In the genomic region with DNA sequence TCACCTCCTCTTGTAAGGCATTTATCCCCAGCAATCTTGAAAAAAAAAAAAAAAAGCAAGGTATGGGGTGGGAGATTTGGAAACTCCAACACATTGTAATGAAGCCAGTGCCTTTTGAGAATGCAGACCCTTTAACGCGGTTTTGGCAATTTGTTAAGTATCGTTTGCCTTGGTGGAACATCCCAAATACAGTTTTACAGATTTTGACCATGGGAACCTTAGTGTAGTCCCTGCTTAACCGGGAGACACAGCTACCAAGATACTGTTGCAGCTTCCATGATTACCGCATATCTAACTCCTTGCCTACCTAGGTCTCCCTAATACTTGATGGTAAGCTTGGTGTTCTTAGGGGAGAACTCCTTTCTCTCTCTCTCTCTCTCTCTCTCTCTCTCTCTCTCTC, we compare ENCODE assay signal across 8 mouse cellular contexts. TPM values are rescaled to one million over a fixed set of nuclear protein-coding genes. Genes with fewer than 3 reads are reported as not detected.
DNase-seq lines count a peak whose midpoint lies in the region; ATAC-seq and TF ChIP-seq lines count a peak whose summit lies in the region.

No protein-coding gene starts in this region.

- H3K27ac ChIP-seq in liver, adult 2 months (replicated peaks; ENCODE audit: insufficient read depth, low read depth, low read length), result no peak overlapping the region
- no peak overlapping the region for H3K27ac ChIP-seq in embryonic facial prominence, embryonic 11.5 days (replicated peaks; ENCODE audit: low read depth, low read length)

- no peak for TF ChIP-seq POLR2A in liver, adult 2 months (IDR thresholded peaks at IDR 0.05; ENCODE audit: extremely low read depth, insufficient read depth, low read length)
- no peak for TF ChIP-seq POLR2A in myocyte (IDR thresholded peaks at IDR 0.05; ENCODE audit: insufficient read length, low read depth)

- 17% methylated on average over 5 of the region's 5 CpGs for WGBS in liver, adult 2 months
- WGBS in embryonic facial prominence, embryonic 11.5 days, result 27% methylated on average over 5 of the region's 5 CpGs

- H3K9ac ChIP-seq in liver, adult 2 months (ENCODE audit: low read depth, low read length), result peak overlapping the region; percentile 14; the same call in 1 of the 2 replicates
- H3K9ac ChIP-seq in embryonic facial prominence, embryonic 11.5 days (replicated peaks; ENCODE audit: low read length), result peak overlapping the region; percentile 90

- H3K79me2 ChIP-seq in liver, adult 2 months (ENCODE audit: control insufficient read depth, insufficient read depth, low read length), result peaks cover 7% of the 10 kb centered on the region; the same call in 1 of the 2 replicates
- peaks cover 12% of the 10 kb centered on the region for H3K79me2 ChIP-seq in myocyte (ENCODE audit: control insufficient read depth, insufficient read depth)

- H3K4me2 ChIP-seq in embryonic facial prominence, embryonic 11.5 days (ENCODE audit: low read depth, low read length), result peak overlapping the region; percentile 48
- H3K4me2 ChIP-seq in myocyte (ENCODE audit: low read depth), result peak overlapping the region; percentile 82

- no peak for ATAC-seq in embryonic facial prominence, embryonic 11.5 days (replicated peaks; ENCODE audit: insufficient number of reproducible peaks, low FRiP score, low TSS enrichment, low read depth)

- no peaks in the 10 kb centered on the region for H3K9me3 ChIP-seq in embryonic facial prominence, embryonic 11.5 days (replicated peaks; ENCODE audit: control insufficient read depth, low read length)

- no peaks in the 10 kb centered on the region for H3K27me3 ChIP-seq in liver, adult 2 months (ENCODE audit: control insufficient read depth, insufficient read depth, low read length)
- no peaks in the 10 kb centered on the region for H3K27me3 ChIP-seq in embryonic facial prominence, embryonic 11.5 days (ENCODE audit: control insufficient read depth, insufficient read depth, low read length)
- no peaks in the 10 kb centered on the region for H3K27me3 ChIP-seq in myocyte (ENCODE audit: control insufficient read depth, insufficient read depth, insufficient read length)

- H3K4me1 ChIP-seq in liver, adult 2 months (ENCODE audit: control insufficient read depth, insufficient read depth, low read length), result peaks cover 3% of the 10 kb centered on the region; the same call in 1 of the 2 replicates
- no peaks in the 10 kb centered on the region for H3K4me1 ChIP-seq in embryonic facial prominence, embryonic 11.5 days (ENCODE audit: control insufficient read depth, insufficient read depth, low read length)

- TF ChIP-seq CTCF in liver, adult 2 months (IDR thresholded peaks at IDR 0.05; ENCODE audit: low read depth, low read length), result no peak

- DNase-seq in liver, adult 2 months (ENCODE audit: extremely low read depth, low read depth, low spot score), result no peak
- DNase-seq in liver, result no peak
- no peak for DNase-seq in embryonic facial prominence, embryonic 11.5 days (ENCODE audit: low spot score)
- DNase-seq in induced T-regulatory cell, adult 2 months (ENCODE audit: low read depth), result peak; percentile 21
- no peak for DNase-seq in gastrocnemius, adult 18-20 months (ENCODE audit: low spot score)
- no peak for DNase-seq in layer of hippocampus, adult 9-10 months (ENCODE audit: low spot score)
- no peak for DNase-seq in layer of hippocampus, postnatal 14 days (ENCODE audit: low spot score in 2 of 2)

- peak overlapping the region; percentile 89 for H3ac ChIP-seq in myocyte (ENCODE audit: control insufficient read depth, insufficient read length)

- peak overlapping the region; percentile 92; the same call in 1 of the 2 replicates for H3K4me3 ChIP-seq in liver, adult 2 months (ENCODE audit: insufficient read depth, low read depth, low read length)
- peak overlapping the region; percentile 96 for H3K4me3 ChIP-seq in embryonic facial prominence, embryonic 11.5 days (ENCODE audit: low read depth, low read length)
- H3K4me3 ChIP-seq in myocyte, result peak overlapping the region; percentile 70

- H3K36me3 ChIP-seq in liver, adult 2 months (ENCODE audit: control insufficient read depth, insufficient read depth, low read length), result peaks cover 10% of the 10 kb centered on the region
- H3K36me3 ChIP-seq in embryonic facial prominence, embryonic 11.5 days (replicated peaks; ENCODE audit: control insufficient read depth, insufficient read depth, low read depth, low read length), result no peaks in the 10 kb centered on the region
- H3K36me3 ChIP-seq in myocyte (ENCODE audit: control insufficient read depth, insufficient read depth), result peaks cover 6% of the 10 kb centered on the region

TF ChIP-seq in myocyte, 11 proteins besides CTCF, POLR2A, EP300 and RAD21:
- no peak for TF ChIP-seq TCF12 (IDR thresholded peaks at IDR 0.05; ENCODE audit: insufficient read depth, poor library complexity, severe bottlenecking)
- TF ChIP-seq TCF3 (IDR thresholded peaks at IDR 0.05; ENCODE audit: insufficient read length, low read depth), result no peak
- no peak for TF ChIP-seq MYOD1 (IDR thresholded peaks at IDR 0.05; ENCODE audit: control insufficient read depth in 1 of 3, insufficient read length in 2 of 3, low read depth in 2 of 3)
- no peak for TF ChIP-seq MYOG (IDR thresholded peaks at IDR 0.05; ENCODE audit: control insufficient read depth in 1 of 3, insufficient read depth in 1 of 3, insufficient read length in 2 of 3, low read depth in 2 of 3)
- TF ChIP-seq CEBPB (IDR thresholded peaks at IDR 0.05; ENCODE audit: insufficient read depth, poor library complexity, severe bottlenecking), result no peak
- no peak for TF ChIP-seq REST (IDR thresholded peaks at IDR 0.05; ENCODE audit: insufficient read depth, insufficient read length)
- no peak for TF ChIP-seq USF1 (IDR thresholded peaks at IDR 0.05; ENCODE audit: low read depth)
- no peak for TF ChIP-seq MAX (IDR thresholded peaks at IDR 0.05; ENCODE audit: low read depth)
TF ChIP-seq in myocyte: peak in this region for 0.

RNA-seq across cellular contexts. Expression of a gene that starts 0.7 kb away (rescaled TPM):
- 8.8 and 9.9 TPM in 2 replicates for total RNA-seq in liver, adult 2 months (2014; rRNA removed)
- 4.5 and 5.1 TPM in 2 replicates for polyA plus RNA-seq in liver, adult 2 months (2012; rRNA removed)
- polyA plus RNA-seq in embryonic facial prominence, embryonic 11.5 days (2014; fragmentation: Nextera tagmentation; extraction: Ambion mirVana), result 33.8 and 35.3 TPM in 2 replicates
- 11.3 TPM for polyA plus RNA-seq in myocyte (2012; fragmentation: generic; extraction: Trizol)
- 10 to 100 TPM; 18.0 to 20.3 TPM for total RNA-seq in gastrocnemius, adult 18-20 months (2021)
- 10 to 100 TPM; 37.2 to 41.5 TPM for total RNA-seq in layer of hippocampus, postnatal 14 days (2021)

RNA-seq across cellular contexts. Expression of a gene that starts 38.4 kb away (rescaled TPM):
- 5.9 and 6.9 TPM in 2 replicates for total RNA-seq in liver, adult 2 months (2014; rRNA removed)
- 9.8 and 10.6 TPM in 2 replicates for polyA plus RNA-seq in liver, adult 2 months (2012; rRNA removed)
- polyA plus RNA-seq in embryonic facial prominence, embryonic 11.5 days (2014; fragmentation: Nextera tagmentation; extraction: Ambion mirVana), result 43.7 and 47.8 TPM in 2 replicates
- polyA plus RNA-seq in myocyte (2012; fragmentation: generic; extraction: Trizol), result 13.4 TPM
- total RNA-seq in gastrocnemius, adult 18-20 months (2021), result 1 to 10 TPM; 5.5 to 6.3 TPM
- 10 to 100 TPM; 26.7 to 27.8 TPM for total RNA-seq in layer of hippocampus, postnatal 14 days (2021)

RNA-seq across cellular contexts. Expression of a gene that starts 40.9 kb away (rescaled TPM):
- 71.5 and 81.2 TPM in 2 replicates for total RNA-seq in liver, adult 2 months (2014; rRNA removed)
- polyA plus RNA-seq in liver, adult 2 months (2012; rRNA removed), result 92.7 and 105 TPM in 2 replicates
- 82.9 and 86.7 TPM in 2 replicates for polyA plus RNA-seq in embryonic facial prominence, embryonic 11.5 days (2014; fragmentation: Nextera tagmentation; extraction: Ambion mirVana)
- 87.9 TPM for polyA plus RNA-seq in myocyte (2012; fragmentation: generic; extraction: Trizol)
- total RNA-seq in gastrocnemius, adult 18-20 months (2021), result 100 to 1,000 TPM; 184 to 193 TPM
- 10 to 100 TPM; 62.2 to 64.1 TPM for total RNA-seq in layer of hippocampus, postnatal 14 days (2021)

RNA-seq across cellular contexts. Expression of a gene that starts 50.7 kb away (rescaled TPM):
- total RNA-seq in liver, adult 2 months (2014; rRNA removed), result 4.5 and 4.7 TPM in 2 replicates
- polyA plus RNA-seq in liver, adult 2 months (2012; rRNA removed), result 8.3 and 16.3 TPM in 2 replicates
- 25.0 and 32.2 TPM in 2 replicates for polyA plus RNA-seq in embryonic facial prominence, embryonic 11.5 days (2014; fragmentation: Nextera tagmentation; extraction: Ambion mirVana)
- polyA plus RNA-seq in myocyte (2012; fragmentation: generic; extraction: Trizol), result 452 TPM
- 10 to 100 TPM; 80.0 to 84.8 TPM for total RNA-seq in gastrocnemius, adult 18-20 months (2021)
- 10 to 100 TPM; 24.0 to 31.4 TPM for total RNA-seq in layer of hippocampus, postnatal 14 days (2021)
